Mouse (Mus musculus): Measurements from ENCODE around the gene Emc10. TPM values are rescaled to one million over a fixed set of nuclear protein-coding genes. Genes with fewer than 3 reads are reported as not detected.
A peak's percentile ranks its signal among the peaks of the same experiment; 100 is the strongest.

The Emc10 gene
- polyA plus RNA-seq, 1 experiment from 2014 or later = 121 TPM

GRCm38 (mm10) chr7:44521710-44522109 lies 25.4 kb upstream of the Emc10 start:
- Histone ChIP-seq H3K27me3 (peaks cover 72% of the 10 kb centered on the region), H3K4me3 (no peak overlapping the region), H3K4me1 (replicated peaks) (peaks cover 13% of the 10 kb centered on the region), H3K4me2 (peak overlapping the region; percentile 31), H3K9me3 (no peaks in the 10 kb centered on the region), H3K36me3 (no peaks in the 10 kb centered on the region), H3K9ac (peak overlapping the region; percentile 24; the same call in 1 of the 2 replicates), H3K27ac (no peak overlapping the region)
- 0 out of 2 replicates have a peak, but pooled peaks have one; percentile 36 for ATAC-seq (ENCODE audit: low FRiP score)
- WGBS = 3% methylated on average over 20 of the region's 20 CpGs

- ATAC-seq (ENCODE audit: low FRiP score) = no peak
- Histone ChIP-seq H3K9me3 (no peaks in the 10 kb centered on the region), H3K36me3 (no peaks in the 10 kb centered on the region), H3K9ac (no peak overlapping the region), H3K4me2 (no peak overlapping the region), H3K27ac (no peak overlapping the region), H3K4me1 (replicated peaks) (peaks cover 13% of the 10 kb centered on the region), H3K4me3 (no peak overlapping the region), H3K27me3 (peaks cover 69% of the 10 kb centered on the region)
- WGBS = 65% methylated on average over 3 of the region's 3 CpGs
Measured at GRCm38 (mm10) chr7:44520990-44521389, 24.7 kb upstream of the Emc10 start.

- Histone ChIP-seq H3K9me3 (no peaks in the 10 kb centered on the region), H3K4me1 (replicated peaks) (peaks cover 5% of the 10 kb centered on the region), H3K9ac (no peak overlapping the region), H3K27me3 (peaks cover 57% of the 10 kb centered on the region), H3K27ac (no peak overlapping the region), H3K4me2 (no peak overlapping the region), H3K36me3 (no peaks in the 10 kb centered on the region), H3K4me3 (no peak overlapping the region)
- 73% methylated on average over 9 of the region's 9 CpGs for WGBS
- ATAC-seq (ENCODE audit: low FRiP score) = no peak
Measured at GRCm38 (mm10) chr7:44519240-44519913, 23.0 kb upstream of the Emc10 start.

GRCm38 (mm10) chr7:44507491-44507890 lies 11.2 kb upstream of the Emc10 start:
- Histone ChIP-seq H3K27ac (no peak overlapping the region), H3K36me3 (no peaks in the 10 kb centered on the region), H3K4me2 (no peak overlapping the region), H3K4me3 (no peak overlapping the region), H3K27me3 (peaks cover 33% of the 10 kb centered on the region), H3K9me3 (0 out of 2 replicates have a peak, but pooled peaks cover 3% of the 10 kb centered on the region), H3K9ac (no peak overlapping the region), H3K4me1 (replicated peaks) (no peaks in the 10 kb centered on the region)
- no peak for ATAC-seq (ENCODE audit: low FRiP score)

- Histone ChIP-seq H3K36me3 (no peaks in the 10 kb centered on the region), H3K4me3 (no peak overlapping the region), H3K9me3 (0 out of 2 replicates have a peak, but pooled peaks cover 3% of the 10 kb centered on the region), H3K27ac (no peak overlapping the region), H3K9ac (no peak overlapping the region), H3K4me1 (replicated peaks) (peaks cover 11% of the 10 kb centered on the region), H3K27me3 (0 out of 2 replicates have a peak, but pooled peaks cover 8% of the 10 kb centered on the region), H3K4me2 (no peak overlapping the region)
- ATAC-seq (ENCODE audit: low FRiP score) = no peak
- 37% methylated on average over 5 of the region's 5 CpGs for WGBS
Measured at GRCm38 (mm10) chr7:44501563-44502115, 5.3 kb upstream of the Emc10 start.

- WGBS = 69% methylated on average over 20 of the region's 20 CpGs
- H3K9me3 ChIP-seq = 0 out of 2 replicates have a peak, but pooled peaks cover 3% of the 10 kb centered on the region
- H3K9ac ChIP-seq = no peak overlapping the region
- H3K4me1 ChIP-seq (replicated peaks) = peaks cover 19% of the 10 kb centered on the region
- H3K4me2 ChIP-seq = no peak overlapping the region
- H3K36me3 ChIP-seq = no peaks in the 10 kb centered on the region
- no peak overlapping the region for H3K4me3 ChIP-seq
- 0 out of 2 replicates have a peak, but pooled peaks cover 8% of the 10 kb centered on the region for H3K27me3 ChIP-seq
- no peak overlapping the region for H3K27ac ChIP-seq
- no peak for ATAC-seq (ENCODE audit: low FRiP score)
Measured at GRCm38 (mm10) chr7:44500046-44500445, 3.7 kb upstream of the Emc10 start.

- Histone ChIP-seq H3K9me3 (no peaks in the 10 kb centered on the region), H3K4me3 (no peak overlapping the region), H3K27me3 (0 out of 2 replicates have a peak, but pooled peaks cover 8% of the 10 kb centered on the region), H3K36me3 (peaks cover 6% of the 10 kb centered on the region; the same call in 1 of the 2 replicates), H3K4me2 (no peak overlapping the region), H3K27ac (no peak overlapping the region), H3K9ac (no peak overlapping the region), H3K4me1 (replicated peaks) (peaks cover 27% of the 10 kb centered on the region)
- WGBS = 82% methylated on average over 1 of the region's 1 CpGs
- no peak for ATAC-seq (ENCODE audit: low FRiP score)
Measured at GRCm38 (mm10) chr7:44498922-44499321, 2.6 kb upstream of the Emc10 start.

GRCm38 (mm10) chr7:44497361-44498055 lies 1.2 kb upstream of the Emc10 start:
- Histone ChIP-seq H3K36me3 (peaks cover 18% of the 10 kb centered on the region), H3K9ac (peak overlapping the region; percentile 93), H3K4me2 (peak overlapping the region; percentile 85), H3K4me1 (replicated peaks) (peaks cover 31% of the 10 kb centered on the region), H3K27ac (peak overlapping the region; percentile 99), H3K9me3 (no peaks in the 10 kb centered on the region), H3K4me3 (peak overlapping the region; percentile 76), H3K27me3 (0 out of 2 replicates have a peak, but pooled peaks cover 8% of the 10 kb centered on the region)
- 83% methylated on average over 10 of the region's 10 CpGs for WGBS
- no peak for ATAC-seq (ENCODE audit: low FRiP score)

- peaks cover 26% of the 10 kb centered on the region for H3K36me3 ChIP-seq
- H3K9ac ChIP-seq = peak overlapping the region; percentile 93
- peak overlapping the region; percentile 85 for H3K4me2 ChIP-seq
- peaks cover 31% of the 10 kb centered on the region for H3K4me1 ChIP-seq (replicated peaks)
- under 1% methylated on average over 25 of the region's 26 CpGs for WGBS
- no peaks in the 10 kb centered on the region for H3K9me3 ChIP-seq
- H3K27me3 ChIP-seq = 0 out of 2 replicates have a peak, but pooled peaks cover 8% of the 10 kb centered on the region
- ATAC-seq (ENCODE audit: low FRiP score) = no peak
- peak overlapping the region; percentile 99 for H3K27ac ChIP-seq
- H3K4me3 ChIP-seq = peak overlapping the region; percentile 76
Measured at GRCm38 (mm10) chr7:44496771-44497109, 411 bp upstream of the Emc10 start.

- WGBS = 89% methylated on average over 7 of the region's 7 CpGs
- ATAC-seq (ENCODE audit: low FRiP score) = no peak
- Histone ChIP-seq H3K27ac (no peak overlapping the region), H3K36me3 (peaks cover 42% of the 10 kb centered on the region), H3K4me2 (peak overlapping the region; percentile 85), H3K4me1 (replicated peaks) (peaks cover 42% of the 10 kb centered on the region), H3K27me3 (0 out of 2 replicates have a peak, but pooled peaks cover 7% of the 10 kb centered on the region), H3K9ac (peak overlapping the region; percentile 93), H3K4me3 (peak overlapping the region; percentile 76), H3K9me3 (no peaks in the 10 kb centered on the region)
Measured at GRCm38 (mm10) chr7:44495086-44495485, 1.2 kb downstream of the Emc10 start.

GRCm38 (mm10) chr7:44494681-44495080 lies 1.6 kb downstream of the Emc10 start:
- WGBS = 95% methylated on average over 12 of the region's 12 CpGs
- H3K4me1 ChIP-seq (replicated peaks) = peaks cover 42% of the 10 kb centered on the region
- H3K4me3 ChIP-seq = 0 out of 2 replicates have a peak overlapping the region, but pooled peaks have one; percentile 5
- peak overlapping the region; percentile 93; the same call in 1 of the 2 replicates for H3K9ac ChIP-seq
- ATAC-seq (ENCODE audit: low FRiP score) = no peak
- H3K36me3 ChIP-seq = peaks cover 46% of the 10 kb centered on the region
- no peak overlapping the region for H3K27ac ChIP-seq
- H3K27me3 ChIP-seq = 0 out of 2 replicates have a peak, but pooled peaks cover 3% of the 10 kb centered on the region
- no peaks in the 10 kb centered on the region for H3K9me3 ChIP-seq
- peak overlapping the region; percentile 85 for H3K4me2 ChIP-seq

- Histone ChIP-seq H3K27me3 (no peaks in the 10 kb centered on the region), H3K36me3 (peaks cover 65% of the 10 kb centered on the region), H3K4me2 (no peak overlapping the region), H3K27ac (no peak overlapping the region), H3K4me3 (no peak overlapping the region), H3K4me1 (replicated peaks) (peaks cover 39% of the 10 kb centered on the region), H3K9me3 (no peaks in the 10 kb centered on the region), H3K9ac (no peak overlapping the region; the same call in 1 of the 2 replicates)
- 94% methylated on average over 21 of the region's 21 CpGs for WGBS
- no peak for ATAC-seq (ENCODE audit: low FRiP score)
Measured at GRCm38 (mm10) chr7:44492166-44492826, 4.0 kb downstream of the Emc10 start.
